Mouse (Mus musculus): ENCODE measurements around the gene Serpina3m.
"Not testable (repeated sequence)": the region's sequence is repeated elsewhere in the genome, so short reads cannot be mapped to it uniquely, and the experiment has no call there.

DNA sequence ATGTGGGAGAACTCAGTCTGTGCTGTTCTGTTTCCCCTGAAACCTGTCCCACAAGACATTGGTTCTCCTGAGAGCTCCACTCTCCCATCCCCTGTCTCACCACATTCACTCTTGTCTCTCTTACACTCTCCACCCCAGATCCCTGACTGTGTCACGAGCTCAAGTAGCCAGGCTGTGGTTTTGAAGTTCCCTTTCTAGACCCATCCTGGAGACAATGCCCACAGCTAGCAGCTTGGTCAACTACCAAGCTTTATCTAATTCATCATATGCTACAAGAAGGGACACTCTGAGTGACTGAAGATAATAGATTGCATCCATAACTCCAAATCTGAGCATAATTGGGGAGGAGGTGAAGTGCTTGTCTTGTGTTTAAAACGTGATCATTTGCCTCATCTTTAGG lies 52.8 kb downstream of the Serpina3m start:
- not testable (repeated sequence) for TF ChIP-seq CTCF (conservative IDR thresholded peaks at IDR 0.05 in 1 of 2, IDR thresholded peaks at IDR 0.05 in 1 of 2; ENCODE audit: low read depth in 2 of 2, low read length in 2 of 2); SIN3A (IDR thresholded peaks at IDR 0.05; ENCODE audit: low read length); CHD1 (IDR thresholded peaks at IDR 0.05; ENCODE audit: low read depth, low read length); BHLHE40 (IDR thresholded peaks at IDR 0.05; ENCODE audit: low read depth, low read length); POLR2A (IDR thresholded peaks at IDR 0.05; ENCODE audit: low read depth, low read length); MAZ (IDR thresholded peaks at IDR 0.05; ENCODE audit: low read depth, low read length); HCFC1 (IDR thresholded peaks at IDR 0.05; ENCODE audit: low read depth, low read length); ZNF384 (IDR thresholded peaks at IDR 0.05; ENCODE audit: low read depth, low read length); MXI1 (IDR thresholded peaks at IDR 0.05; ENCODE audit: low read depth, low read length)

Data from CH12.LX (cell line).